Mouse (Mus musculus): ENCODE results near the gene Qrich2. TPM values are rescaled to one million over a fixed set of nuclear protein-coding genes. Genes with fewer than 3 reads are reported as not detected.
"Not testable (repeated sequence)": the region's sequence is repeated elsewhere in the genome, so short reads cannot be mapped to it uniquely, and the experiment has no call there.

Qrich2 gene
- polyA plus RNA-seq, 1 experiment from 2014 or later = not detected

DNA sequence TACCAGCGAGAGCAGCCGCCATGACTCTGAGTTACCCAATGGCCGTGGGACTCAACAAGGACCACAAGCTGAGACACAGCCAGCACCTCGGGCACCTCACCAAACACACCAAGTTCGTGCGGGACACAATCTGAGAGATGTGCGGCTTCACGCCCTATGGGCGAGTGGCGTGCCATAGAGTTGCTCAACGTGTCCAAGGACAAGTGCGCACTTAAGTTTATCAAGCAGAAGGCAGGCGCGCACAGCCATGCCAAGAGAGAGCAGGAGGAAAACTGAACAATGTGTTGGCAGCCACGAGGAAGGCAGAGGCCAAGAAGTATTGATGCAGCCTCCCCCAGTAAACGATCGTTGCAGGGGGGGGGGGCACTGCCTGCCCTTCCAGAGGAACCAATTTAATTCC lies 38.5 kb upstream of the Qrich2 start:
- Histone ChIP-seq H3K9me3 (ENCODE audit: control insufficient read depth, low read length) (no peaks in the 10 kb centered on the region), H3K9ac (replicated peaks; ENCODE audit: low read depth, low read length) (no peak overlapping the region), H3K4me2 (ENCODE audit: low read depth, low read length) (no peak overlapping the region), H3K27ac (ENCODE audit: low read depth, low read length) (no peak overlapping the region), H3K4me3 (ENCODE audit: low read depth, low read length) (no peak overlapping the region), H3K4me1 (ENCODE audit: control insufficient read depth, insufficient read depth, low read length) (no peaks in the 10 kb centered on the region), H3K36me3 (ENCODE audit: control insufficient read depth, insufficient read depth, low read length) (no peaks in the 10 kb centered on the region), H3K27me3 (ENCODE audit: control insufficient read depth, insufficient read depth, low read length) (no peaks in the 10 kb centered on the region)
- ATAC-seq (ENCODE audit: low read depth) = no peak
- 92% methylated on average over 17 of the region's 17 CpGs for WGBS

DNA sequence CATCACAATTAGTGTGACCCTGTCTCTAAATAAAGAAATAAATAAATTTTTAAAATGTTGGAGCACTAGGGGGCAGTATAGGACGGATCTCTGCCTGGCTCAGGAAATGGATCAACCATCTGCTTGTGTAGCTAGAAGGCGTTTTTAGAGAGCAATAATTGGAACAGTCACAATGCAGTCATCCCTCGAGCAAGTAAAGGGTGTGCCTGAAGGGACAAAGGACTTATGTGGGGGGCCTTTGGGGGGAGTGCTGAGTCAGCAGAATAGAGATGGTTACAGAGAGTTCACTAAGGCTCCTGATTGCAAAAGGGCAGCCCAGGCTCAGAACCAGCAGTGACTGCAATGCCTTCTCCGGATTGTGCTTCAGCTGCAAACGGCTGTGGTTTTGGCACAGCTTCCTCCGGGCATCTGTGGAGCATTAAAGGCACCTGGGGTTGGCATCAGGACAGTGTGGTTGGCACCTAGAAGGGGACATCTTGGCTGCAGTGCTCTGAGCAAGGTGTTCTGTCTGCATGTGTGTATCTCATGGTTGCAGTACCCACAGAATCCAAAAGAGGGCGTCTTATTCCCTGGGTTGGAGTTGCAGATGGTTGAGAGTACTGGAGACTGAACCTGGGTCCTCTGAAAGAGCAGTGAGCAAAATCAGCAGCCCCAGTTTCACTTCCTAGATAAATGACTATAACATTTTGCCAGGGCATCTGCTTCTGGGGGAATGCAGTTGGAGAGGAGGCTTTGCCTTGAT lies 35.1 kb upstream of the Qrich2 start:
- 0 out of 2 replicates have a peak, but pooled peaks have one; percentile 28 for ATAC-seq (ENCODE audit: low read depth)
- 23% methylated on average over 7 of the region's 7 CpGs for WGBS
- Histone ChIP-seq H3K4me3 (ENCODE audit: low read depth, low read length) (no peak overlapping the region), H3K9ac (replicated peaks; ENCODE audit: low read depth, low read length) (no peak overlapping the region), H3K36me3 (ENCODE audit: control insufficient read depth, insufficient read depth, low read length) (no peaks in the 10 kb centered on the region), H3K27me3 (ENCODE audit: control insufficient read depth, insufficient read depth, low read length) (no peaks in the 10 kb centered on the region), H3K4me1 (ENCODE audit: control insufficient read depth, insufficient read depth, low read length) (no peaks in the 10 kb centered on the region), H3K4me2 (ENCODE audit: low read depth, low read length) (no peak overlapping the region), H3K9me3 (ENCODE audit: control insufficient read depth, low read length) (no peaks in the 10 kb centered on the region), H3K27ac (ENCODE audit: low read depth, low read length) (no peak overlapping the region; the same call in 1 of the 2 replicates)

GRCm38 (mm10) chr11:116499018-116499417 lies 33.0 kb upstream of the Qrich2 start:
- 43% methylated on average over 3 of the region's 6 CpGs for WGBS
- Histone ChIP-seq H3K36me3 (ENCODE audit: control insufficient read depth, insufficient read depth, low read length) (no peaks in the 10 kb centered on the region), H3K4me2 (ENCODE audit: low read depth, low read length) (no peak overlapping the region), H3K27me3 (ENCODE audit: control insufficient read depth, insufficient read depth, low read length) (no peaks in the 10 kb centered on the region), H3K9ac (replicated peaks; ENCODE audit: low read depth, low read length) (no peak overlapping the region), H3K27ac (ENCODE audit: low read depth, low read length) (no peak overlapping the region), H3K9me3 (ENCODE audit: control insufficient read depth, low read length) (no peaks in the 10 kb centered on the region), H3K4me3 (ENCODE audit: low read depth, low read length) (no peak overlapping the region), H3K4me1 (ENCODE audit: control insufficient read depth, insufficient read depth, low read length) (no peaks in the 10 kb centered on the region)
- no peak for ATAC-seq (ENCODE audit: low read depth)

- H3K4me3 ChIP-seq (ENCODE audit: low read depth, low read length) = no peak overlapping the region; the same call in 1 of the 2 replicates
- H3K4me1 ChIP-seq (ENCODE audit: control insufficient read depth, insufficient read depth, low read length) = no peaks in the 10 kb centered on the region
- whole genome bisulfite sequencing = 34% methylated on average over 34 of the region's 34 CpGs
- 0 out of 2 replicates have a peak overlapping the region, but pooled peaks have one; percentile 4 for H3K9ac ChIP-seq (replicated peaks; ENCODE audit: low read depth, low read length)
- H3K4me2 ChIP-seq (ENCODE audit: low read depth, low read length) = peak overlapping the region; percentile 26; the same call in 1 of the 2 replicates
- H3K36me3 ChIP-seq (ENCODE audit: control insufficient read depth, insufficient read depth, low read length) = no peaks in the 10 kb centered on the region
- no peak for ATAC-seq (ENCODE audit: low read depth)
- H3K9me3 ChIP-seq (ENCODE audit: control insufficient read depth, low read length) = no peaks in the 10 kb centered on the region
- no peaks in the 10 kb centered on the region for H3K27me3 ChIP-seq (ENCODE audit: control insufficient read depth, insufficient read depth, low read length)
- no peak overlapping the region for H3K27ac ChIP-seq (ENCODE audit: low read depth, low read length)
Observed at GRCm38 (mm10) chr11:116498596-116498995, 32.6 kb upstream of the Qrich2 start.

DNA sequence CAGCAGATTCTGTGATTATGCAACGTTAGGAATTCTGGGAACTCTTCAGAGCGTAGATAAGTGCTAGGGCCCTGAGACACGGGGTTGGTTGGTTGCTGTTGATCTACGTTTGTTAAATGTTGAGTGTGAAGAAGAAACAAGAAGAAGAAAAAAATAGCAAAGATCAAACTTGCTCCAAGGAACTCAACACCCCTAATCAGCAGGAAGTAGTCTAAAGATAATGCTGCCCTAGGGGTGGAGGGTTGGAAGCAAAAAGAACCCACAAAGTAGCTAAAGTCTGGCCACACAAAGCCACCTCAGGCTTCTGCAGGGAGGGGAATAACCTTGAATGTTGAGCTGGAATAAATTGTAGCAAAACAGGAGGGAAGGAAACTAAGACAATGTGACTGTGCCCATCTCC lies 31.3 kb upstream of the Qrich2 start:
- Histone ChIP-seq H3K4me3 (ENCODE audit: low read depth, low read length) (no peak overlapping the region), H3K9ac (replicated peaks; ENCODE audit: low read depth, low read length) (no peak overlapping the region), H3K27ac (ENCODE audit: low read depth, low read length) (no peak overlapping the region), H3K9me3 (ENCODE audit: control insufficient read depth, low read length) (no peaks in the 10 kb centered on the region), H3K4me1 (ENCODE audit: control insufficient read depth, insufficient read depth, low read length) (no peaks in the 10 kb centered on the region), H3K4me2 (ENCODE audit: low read depth, low read length) (no peak overlapping the region), H3K36me3 (ENCODE audit: control insufficient read depth, insufficient read depth, low read length) (no peaks in the 10 kb centered on the region), H3K27me3 (ENCODE audit: control insufficient read depth, insufficient read depth, low read length) (no peaks in the 10 kb centered on the region)
- 92% methylated on average over 4 of the region's 4 CpGs for WGBS
- ATAC-seq (ENCODE audit: low read depth) = no peak

DNA sequence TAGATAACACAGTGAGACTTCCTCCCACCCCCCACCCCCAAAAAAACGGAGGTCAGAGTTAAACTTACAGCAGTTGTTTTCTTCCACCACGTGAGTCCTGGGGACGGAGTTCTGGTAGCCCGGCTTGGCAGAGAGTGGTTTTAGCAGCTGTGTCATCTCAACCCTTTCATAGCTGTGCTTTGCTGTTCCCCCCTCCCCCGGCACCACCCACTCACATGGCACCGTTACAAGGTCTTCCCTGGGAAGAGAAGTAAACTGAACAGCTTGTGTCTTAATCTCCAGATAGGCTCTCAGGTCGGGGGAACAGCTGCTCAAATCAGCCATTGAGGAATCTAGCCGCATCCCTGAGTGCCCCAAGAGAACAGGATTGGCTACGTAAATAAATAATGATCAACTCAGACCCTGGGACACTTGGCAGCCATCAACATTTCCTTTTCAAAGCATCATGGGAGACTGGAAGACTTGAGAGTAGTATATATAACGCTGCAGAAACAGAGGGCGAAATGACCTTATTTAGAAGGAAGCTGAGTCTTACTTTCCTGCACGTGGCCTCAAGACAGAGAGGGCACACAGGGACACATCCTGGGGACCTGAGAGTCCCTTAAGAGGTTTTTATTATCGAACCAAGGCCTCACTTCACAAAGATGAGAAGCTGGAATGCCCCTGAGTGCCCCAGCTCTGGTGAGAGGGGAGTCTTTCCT lies 28.6 kb upstream of the Qrich2 start:
- WGBS = 32% methylated on average over 13 of the region's 13 CpGs
- Histone ChIP-seq H3K4me2 (ENCODE audit: low read depth, low read length) (no peak overlapping the region), H3K36me3 (ENCODE audit: control insufficient read depth, insufficient read depth, low read length) (no peaks in the 10 kb centered on the region), H3K27me3 (ENCODE audit: control insufficient read depth, insufficient read depth, low read length) (no peaks in the 10 kb centered on the region; the same call in 1 of the 2 replicates), H3K9me3 (ENCODE audit: control insufficient read depth, low read length) (no peaks in the 10 kb centered on the region), H3K9ac (replicated peaks; ENCODE audit: low read depth, low read length) (no peak overlapping the region), H3K27ac (ENCODE audit: low read depth, low read length) (peak overlapping the region; percentile 35; the same call in 1 of the 2 replicates), H3K4me3 (ENCODE audit: low read depth, low read length) (no peak overlapping the region), H3K4me1 (ENCODE audit: control insufficient read depth, insufficient read depth, low read length) (no peaks in the 10 kb centered on the region)
- ATAC-seq (ENCODE audit: low read depth) = no peak

DNA sequence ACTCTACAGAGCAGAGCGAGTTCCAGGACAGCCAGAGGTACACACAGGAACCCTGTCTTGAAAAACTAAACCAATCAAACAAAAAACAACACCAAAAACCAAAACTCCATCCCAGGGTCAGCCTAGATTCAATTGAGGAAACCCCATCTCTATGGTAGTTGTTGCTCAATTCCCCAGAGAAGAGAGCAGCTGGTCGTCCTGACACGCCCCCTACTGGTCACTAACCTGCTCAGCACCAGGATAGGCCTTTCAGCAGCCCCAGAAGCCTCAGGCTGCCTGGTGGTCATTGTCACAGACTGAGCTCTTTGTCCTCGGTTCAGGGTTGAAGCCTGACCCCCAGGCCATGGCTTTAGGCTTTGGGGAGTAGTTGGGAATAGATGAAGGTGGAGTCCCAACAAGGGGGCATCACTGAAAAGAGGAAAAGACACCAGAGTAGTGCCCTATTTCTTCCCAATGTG lies 27.8 kb upstream of the Qrich2 start, which contains the start of gene Prpsap1:
Gene Prpsap1 (minus strand): TSS at position 408 of the 458 bp plus-strand sequence.
- no peaks in the 10 kb centered on the region for H3K36me3 ChIP-seq (ENCODE audit: control insufficient read depth, insufficient read depth, low read length)
- peaks cover 6% of the 10 kb centered on the region; the same call in 1 of the 2 replicates for H3K4me1 ChIP-seq (ENCODE audit: control insufficient read depth, insufficient read depth, low read length)
- H3K4me3 ChIP-seq (ENCODE audit: low read depth, low read length) = no peak within 1 kb of the TSS
- no peak within 1 kb of the TSS for H3K9ac ChIP-seq (replicated peaks; ENCODE audit: low read depth, low read length)
- H3K9me3 ChIP-seq (ENCODE audit: control insufficient read depth, low read length) = no peaks in the 10 kb centered on the region
- no peak within 1 kb of the TSS for H3K4me2 ChIP-seq (ENCODE audit: low read depth, low read length)
- ATAC-seq (ENCODE audit: low read depth) = no peak
- H3K27me3 ChIP-seq (ENCODE audit: control insufficient read depth, insufficient read depth, low read length) = no peaks in the 10 kb centered on the region; the same call in 1 of the 2 replicates
- WGBS = 26% methylated on average over 4 of the region's 4 CpGs
- peak within 1 kb of the TSS; percentile 35; the same call in 1 of the 2 replicates for H3K27ac ChIP-seq (ENCODE audit: low read depth, low read length)

- Histone ChIP-seq H3K4me1 (ENCODE audit: control insufficient read depth, insufficient read depth, low read length) (peaks cover 7% of the 10 kb centered on the region; the same call in 1 of the 2 replicates), H3K9me3 (ENCODE audit: control insufficient read depth, low read length) (no peaks in the 10 kb centered on the region), H3K4me2 (ENCODE audit: low read depth, low read length) (no peak overlapping the region), H3K36me3 (ENCODE audit: control insufficient read depth, insufficient read depth, low read length) (no peaks in the 10 kb centered on the region), H3K4me3 (ENCODE audit: low read depth, low read length) (no peak overlapping the region), H3K27me3 (ENCODE audit: control insufficient read depth, insufficient read depth, low read length) (no peaks in the 10 kb centered on the region; the same call in 1 of the 2 replicates), H3K9ac (replicated peaks; ENCODE audit: low read depth, low read length) (no peak overlapping the region), H3K27ac (ENCODE audit: low read depth, low read length) (no peak overlapping the region)
- WGBS = 90% methylated on average over 5 of the region's 5 CpGs
- no peak for ATAC-seq (ENCODE audit: low read depth)
Observed at GRCm38 (mm10) chr11:116493191-116493590, 27.1 kb upstream of the Qrich2 start.

DNA sequence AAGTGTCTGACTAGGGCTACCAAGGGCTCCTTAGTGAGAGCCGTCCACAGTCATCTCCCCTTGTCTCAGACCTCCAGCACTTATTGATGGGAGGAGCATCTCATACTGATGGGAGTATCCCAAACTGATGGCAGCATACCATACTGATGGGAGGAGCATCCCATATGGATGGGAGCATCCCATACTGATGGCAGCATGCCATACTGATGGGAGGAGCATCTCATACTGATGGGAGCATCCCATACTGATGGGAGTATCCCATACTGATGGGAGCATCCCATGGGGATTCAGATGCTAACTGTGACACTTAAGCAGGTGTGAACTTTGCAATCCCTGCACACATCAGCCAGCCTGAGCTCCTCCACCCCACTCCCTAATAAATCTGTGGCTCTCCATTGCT lies 26.5 kb upstream of the Qrich2 start:
- not testable (repeated sequence) for H3K4me2 ChIP-seq (ENCODE audit: low read depth, low read length); H3K4me3 ChIP-seq (ENCODE audit: low read depth, low read length); H3K36me3 ChIP-seq (ENCODE audit: control insufficient read depth, insufficient read depth, low read length); H3K9ac ChIP-seq (replicated peaks; ENCODE audit: low read depth, low read length); H3K4me1 ChIP-seq (ENCODE audit: control insufficient read depth, insufficient read depth, low read length); H3K27me3 ChIP-seq (ENCODE audit: control insufficient read depth, insufficient read depth, low read length); H3K27ac ChIP-seq (ENCODE audit: low read depth, low read length); ATAC-seq (ENCODE audit: low read depth); H3K9me3 ChIP-seq (ENCODE audit: control insufficient read depth, low read length)
- 77% methylated on average over 1 of the region's 1 CpGs for WGBS

All from neural tube, embryonic 14.5 days (tissue).